Mouse (Mus musculus) layer of hippocampus, adult 11-12 months (tissue): ENCODE data around the gene Tsen2.

Source experiments
- DNase-seq: peaks from one replicate; pipeline ENCODE4 v3.0.0; 2022; ENCODE audit warnings: low spot score

Gene Tsen2

DNA sequence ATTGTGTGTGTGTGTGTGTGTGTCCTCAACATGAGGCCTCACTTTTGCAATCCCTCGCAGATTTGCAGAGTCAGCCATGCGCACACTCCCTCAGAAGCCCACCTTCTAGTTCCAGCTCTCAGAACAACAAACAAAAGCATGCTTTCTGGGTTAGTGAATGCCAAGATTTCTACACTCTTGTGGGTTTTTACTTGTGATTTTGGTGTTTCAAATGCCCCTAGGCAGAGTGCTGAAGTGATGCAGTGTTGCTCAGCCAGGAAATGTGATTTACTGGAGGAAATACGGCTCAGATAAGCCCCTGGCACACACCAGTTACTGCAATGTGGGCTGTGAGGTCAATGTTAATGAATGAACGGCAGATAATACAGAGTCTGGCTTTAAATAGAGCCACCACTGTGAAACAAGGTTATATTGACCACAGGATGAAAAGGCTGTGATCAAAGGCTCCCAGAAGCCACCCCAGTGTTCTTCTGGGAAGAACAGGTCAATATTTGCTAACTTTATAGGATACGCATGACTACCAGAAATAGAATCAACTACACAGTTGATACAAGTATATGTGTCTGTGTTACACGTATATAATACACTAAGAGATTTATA is 2.7 kb upstream of the Tsen2 start:
- no peak for DNase-seq

DNA sequence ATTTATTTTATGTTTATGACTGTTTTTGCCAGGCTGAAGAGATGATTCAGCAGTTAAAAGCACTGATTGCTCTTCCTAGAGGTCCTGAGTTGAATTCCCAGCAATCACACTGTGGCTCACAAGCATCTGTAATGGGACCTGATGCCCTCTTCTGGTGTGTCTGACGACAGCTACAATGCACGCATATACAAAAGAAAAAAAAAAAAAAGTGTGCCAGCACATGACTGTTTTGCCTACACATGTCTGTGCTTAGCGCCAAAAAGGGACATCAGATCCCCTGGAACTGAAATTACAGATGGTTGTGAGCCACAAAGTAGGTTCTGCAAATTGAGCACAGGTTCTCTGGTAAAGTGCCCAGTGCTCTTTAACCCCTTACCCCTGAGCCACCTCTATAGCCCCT is 2.1 kb upstream of the Tsen2 start:
- DNase-seq = no peak

DNA sequence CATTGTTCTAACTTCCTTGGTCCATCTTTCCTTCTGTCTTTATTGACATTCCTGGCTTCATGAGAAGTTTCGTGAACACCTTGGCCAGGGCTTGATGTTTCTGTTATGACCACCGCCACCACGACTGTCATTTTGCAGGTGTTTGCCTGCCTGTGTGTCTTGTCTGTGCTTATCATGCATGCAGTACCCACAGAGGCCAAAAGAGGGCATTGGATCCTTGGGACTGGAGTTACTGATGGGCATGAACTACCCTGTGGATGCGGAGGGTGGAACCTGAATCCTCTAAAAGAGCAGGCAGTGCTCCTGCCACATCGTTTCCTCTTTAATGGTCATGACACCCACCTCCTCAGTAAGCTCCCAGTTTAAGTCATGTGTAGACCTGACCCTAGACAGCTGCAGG is 1.8 kb downstream of the Tsen2 start:
- peak; percentile 57 for DNase-seq

DNA sequence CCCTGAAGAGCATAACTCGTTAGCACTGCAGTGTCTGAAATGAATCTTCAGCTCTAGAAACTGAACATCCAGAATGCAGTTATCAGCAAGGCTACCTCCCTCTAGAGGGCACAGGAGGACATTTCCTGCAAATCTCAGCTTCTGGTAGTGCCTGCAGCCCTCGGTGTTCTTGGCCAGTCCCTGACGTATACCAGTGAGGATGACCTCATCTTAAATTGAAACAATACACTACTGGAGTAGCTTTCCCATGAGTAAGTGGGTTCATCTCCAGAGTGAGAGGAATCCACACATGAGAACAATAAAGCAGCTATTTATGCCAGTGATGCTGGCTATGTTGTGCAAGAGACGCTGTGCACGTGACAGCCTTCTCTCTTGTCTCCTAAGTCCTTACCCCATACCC is 11.0 kb downstream of the Tsen2 start:
- DNase-seq = no peak

DNA sequence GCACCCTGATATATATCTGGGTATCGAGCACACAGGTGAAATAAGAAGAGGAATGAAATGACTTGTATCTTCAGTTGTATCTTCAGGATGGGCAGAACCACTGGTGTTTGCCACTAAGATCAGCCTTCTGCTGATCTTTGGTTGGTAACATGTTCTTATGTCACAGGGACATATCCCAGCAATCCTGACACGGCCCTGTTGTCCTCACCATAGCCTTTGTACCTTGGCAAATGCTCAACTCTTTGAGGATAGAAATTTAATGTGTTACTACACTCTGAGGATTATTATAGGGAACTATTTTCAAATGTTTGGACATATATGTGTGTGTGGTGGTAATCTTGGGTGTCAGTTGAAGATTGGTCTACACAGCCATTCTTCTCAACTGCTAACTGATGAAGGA is 13.7 kb downstream of the Tsen2 start:
- DNase-seq = no peak

DNA sequence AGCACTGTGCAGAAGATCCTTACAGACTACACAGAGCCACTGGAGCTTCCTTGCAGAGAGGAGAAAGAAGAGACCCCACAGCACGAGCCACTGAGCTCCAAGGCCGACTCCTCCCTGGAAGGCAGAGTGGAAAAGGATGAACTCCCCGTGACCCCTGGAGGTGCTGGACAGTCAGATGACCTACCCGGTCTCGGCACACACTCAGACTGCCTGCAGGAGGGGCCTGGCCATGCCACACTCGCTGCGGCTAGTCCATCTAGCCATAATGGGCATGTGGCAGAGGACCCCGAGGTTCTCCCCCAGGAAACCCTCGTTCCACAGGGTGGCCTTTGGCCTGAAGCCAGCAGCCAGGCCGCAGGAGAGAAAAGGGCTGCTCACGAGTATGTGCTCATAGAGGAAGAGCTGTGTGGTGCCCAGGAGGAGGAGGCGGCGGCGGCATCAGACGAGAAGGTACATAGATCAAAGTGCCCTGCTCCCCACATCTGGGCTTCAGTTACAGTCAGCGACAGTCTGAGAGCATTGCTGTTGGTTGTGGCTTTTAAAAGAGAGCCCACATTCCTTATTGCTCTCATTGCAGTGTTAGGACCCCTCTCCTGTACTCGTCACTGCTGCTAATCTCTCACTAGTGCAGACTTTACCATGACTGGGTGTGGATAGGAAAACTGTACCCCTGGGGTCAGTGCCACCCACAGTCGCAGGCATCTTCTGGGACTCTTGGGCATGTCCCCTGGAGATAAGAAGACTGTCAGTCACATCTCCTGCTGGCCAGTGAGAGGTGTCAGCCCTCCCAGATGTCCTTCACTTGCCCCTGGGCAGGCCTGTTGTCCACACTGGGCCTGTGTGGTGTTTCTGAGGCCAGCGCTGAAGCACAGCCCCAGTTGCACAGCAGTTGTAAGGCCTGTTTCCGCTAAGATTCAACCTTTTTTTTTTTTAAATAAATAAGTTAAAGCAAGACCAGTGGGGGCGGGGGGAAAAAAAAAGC is 15.5 kb downstream of the Tsen2 start:
- DNase-seq = no peak

DNA sequence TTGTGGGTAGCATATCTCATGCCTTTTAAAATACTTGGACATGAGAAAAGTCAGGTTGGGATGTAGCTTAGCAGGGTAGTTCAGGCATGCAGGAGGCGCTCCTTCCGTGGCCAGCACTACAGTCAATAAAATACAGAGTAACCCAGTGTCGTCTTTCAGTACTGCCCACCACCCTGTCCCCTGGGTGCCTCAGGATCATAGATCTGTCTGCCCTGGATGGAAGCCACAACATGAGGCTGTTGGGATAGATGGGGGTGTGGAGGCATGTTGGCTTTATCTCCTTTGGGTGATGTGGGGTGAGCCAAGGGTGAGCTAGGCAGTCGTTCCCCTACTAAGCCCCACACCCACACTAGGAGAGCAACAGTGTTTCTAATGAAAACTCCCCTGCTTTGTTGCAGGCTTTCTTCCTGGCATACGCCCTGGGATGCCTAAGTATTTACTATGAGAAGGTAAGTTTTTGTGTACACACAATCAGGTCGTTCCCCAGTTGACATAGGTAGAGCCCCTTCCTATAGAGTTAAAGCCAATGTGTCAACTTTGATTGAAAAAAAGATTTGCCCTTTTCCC is 21.1 kb downstream of the Tsen2 start:
- DNase-seq = no peak

DNA sequence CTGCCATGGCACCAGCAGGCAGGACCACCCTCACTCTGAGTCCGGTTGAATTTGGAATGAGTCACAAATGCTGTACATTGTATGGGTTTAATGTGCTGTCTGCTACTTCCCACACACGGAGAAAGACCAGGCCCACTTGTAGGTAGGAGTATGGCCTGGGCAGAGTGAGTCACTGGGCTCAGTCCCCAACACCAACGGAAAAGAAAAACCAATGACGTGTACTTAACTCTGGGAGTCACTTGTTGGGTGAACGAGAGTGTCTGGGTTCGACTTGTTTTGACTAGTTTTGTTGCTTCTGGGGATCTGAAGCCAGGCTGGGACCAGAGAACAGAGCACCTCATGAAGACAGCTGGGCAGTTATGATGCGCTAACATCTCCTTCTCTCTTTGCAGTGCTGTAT is 29.7 kb downstream of the Tsen2 start:
- no peak for DNase-seq

DNA sequence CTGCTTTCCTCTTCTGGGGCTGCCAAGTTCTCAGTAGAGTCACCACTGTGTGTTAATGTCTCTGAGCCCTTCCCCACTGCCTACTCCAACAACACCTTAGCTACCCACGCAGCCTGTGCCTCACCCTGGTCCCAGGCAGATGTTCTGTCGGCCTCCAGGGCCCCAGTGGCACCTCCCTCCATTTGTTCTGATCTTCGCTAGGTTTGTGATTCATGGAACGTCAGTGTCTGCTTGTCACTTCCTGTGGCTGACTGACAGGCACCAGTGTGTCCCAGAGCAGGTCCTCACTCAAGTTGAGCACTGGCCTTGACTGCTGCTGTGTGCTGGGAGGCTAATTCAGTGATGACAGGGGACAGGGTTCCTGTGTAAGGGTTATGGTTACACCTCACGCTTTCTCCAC is 32.9 kb downstream of the Tsen2 start:
- DNase-seq = no peak

DNA sequence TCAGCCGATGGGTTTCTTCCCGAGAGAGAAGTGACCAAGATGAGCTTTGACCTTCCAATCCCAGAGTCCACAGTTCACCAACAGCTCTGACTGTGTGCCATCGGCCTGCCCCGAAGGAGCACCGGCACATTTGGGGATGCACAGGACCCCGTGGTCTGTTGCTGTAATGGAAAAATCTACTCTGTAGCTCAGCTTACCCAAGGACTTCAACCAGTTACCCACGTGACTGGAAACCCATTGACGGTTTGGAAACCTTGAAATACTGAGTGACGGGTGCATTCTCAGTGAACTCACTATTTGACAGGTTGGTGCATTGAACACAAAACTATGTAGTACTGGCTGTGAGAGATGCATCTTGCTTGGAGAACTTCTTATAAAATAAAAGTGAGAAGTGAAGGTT is 33.5 kb downstream of the Tsen2 start:
- no peak for DNase-seq

DNA sequence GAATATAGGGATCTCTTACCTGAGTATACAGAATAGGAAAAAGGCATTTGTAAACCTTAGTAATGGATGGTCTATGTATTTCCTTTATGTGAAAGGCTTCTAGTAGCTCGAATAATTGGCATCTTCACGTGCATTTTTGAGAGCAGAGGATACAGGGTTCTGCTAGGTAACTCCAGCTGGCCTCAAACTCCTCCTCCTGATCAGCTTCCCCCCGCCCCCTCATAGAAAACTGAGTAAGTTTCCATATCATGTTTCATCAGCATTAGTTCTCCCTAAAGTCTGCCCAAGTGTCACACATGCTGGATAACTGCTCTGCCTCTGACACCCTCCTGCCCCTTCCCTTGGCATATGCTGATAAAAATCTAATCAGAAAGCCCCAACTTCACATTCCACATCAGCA is 36.3 kb downstream of the Tsen2 start:
- no peak for DNase-seq

DNA sequence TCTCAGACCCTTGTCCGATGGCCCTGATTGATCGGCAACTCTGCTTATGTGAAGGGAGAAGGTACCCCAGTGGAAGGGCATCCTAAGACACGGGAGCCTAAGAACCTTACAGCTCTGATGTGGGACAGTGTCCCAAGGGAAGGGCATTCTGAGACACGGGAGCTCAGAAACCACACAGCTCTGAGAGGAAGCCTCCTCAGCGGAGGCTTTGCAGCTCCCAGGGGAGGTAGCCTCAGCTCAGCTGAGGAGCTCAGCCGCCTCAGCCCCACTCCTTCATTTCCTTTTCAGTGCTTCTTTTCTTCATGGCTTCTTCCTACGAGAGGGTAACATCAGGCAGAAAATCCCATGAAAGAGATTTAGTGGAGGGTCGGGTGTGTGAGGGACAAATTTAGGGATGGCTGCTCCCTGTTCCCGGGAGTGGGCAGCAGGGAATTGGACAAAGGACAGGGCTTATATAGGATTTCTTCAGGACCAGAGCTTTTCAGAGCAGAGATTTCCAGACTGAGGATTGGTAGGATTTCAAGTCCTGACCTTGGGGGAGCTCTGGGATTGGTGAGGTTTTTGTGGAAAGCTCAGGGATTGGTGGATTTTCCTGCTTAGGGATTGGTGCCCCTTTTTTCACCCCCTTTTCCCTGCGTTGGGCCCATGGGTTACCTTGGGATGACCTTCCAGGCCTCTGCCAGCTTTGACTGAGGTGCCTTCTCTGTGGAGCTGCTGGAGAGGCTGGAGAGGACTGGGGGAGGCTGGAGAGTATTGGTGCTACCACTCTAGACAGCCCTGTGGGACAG is 38.1 kb downstream of the Tsen2 start:
- DNase-seq = no peak

DNA sequence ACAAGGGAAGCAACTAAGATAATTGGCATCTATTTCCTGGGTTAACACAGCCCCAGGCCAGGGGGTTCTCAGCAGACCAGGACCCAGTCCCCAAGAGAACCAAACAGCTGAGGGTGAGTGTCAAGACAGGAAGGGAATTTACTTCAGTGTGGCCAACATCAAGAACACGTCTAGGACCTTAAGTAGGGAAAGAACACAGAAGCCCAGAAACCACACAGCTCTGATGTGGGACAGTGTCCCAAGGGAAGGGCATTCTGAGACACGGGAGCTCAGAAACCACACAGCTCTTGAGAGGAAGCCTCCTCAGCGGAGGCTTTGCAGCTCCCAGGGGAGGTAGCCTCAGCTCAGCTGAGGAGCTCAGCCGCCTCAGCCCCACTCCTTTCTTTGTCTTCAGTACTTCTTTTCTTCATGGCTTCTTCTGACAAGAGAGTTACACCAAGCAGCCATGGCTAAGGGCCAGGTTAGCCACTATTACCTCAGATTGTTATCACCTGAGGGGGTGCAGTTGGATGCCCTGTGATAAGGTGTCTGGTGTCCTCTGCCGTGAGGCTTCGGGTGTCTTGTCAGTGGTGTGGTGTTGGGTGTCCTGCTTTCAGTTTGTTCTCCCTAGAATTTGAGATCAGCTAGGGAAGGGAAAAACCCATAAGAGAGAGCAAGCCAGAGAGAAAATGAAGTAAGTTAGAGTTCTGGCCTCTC is 39.1 kb downstream of the Tsen2 start:
- DNase-seq = no peak

DNA sequence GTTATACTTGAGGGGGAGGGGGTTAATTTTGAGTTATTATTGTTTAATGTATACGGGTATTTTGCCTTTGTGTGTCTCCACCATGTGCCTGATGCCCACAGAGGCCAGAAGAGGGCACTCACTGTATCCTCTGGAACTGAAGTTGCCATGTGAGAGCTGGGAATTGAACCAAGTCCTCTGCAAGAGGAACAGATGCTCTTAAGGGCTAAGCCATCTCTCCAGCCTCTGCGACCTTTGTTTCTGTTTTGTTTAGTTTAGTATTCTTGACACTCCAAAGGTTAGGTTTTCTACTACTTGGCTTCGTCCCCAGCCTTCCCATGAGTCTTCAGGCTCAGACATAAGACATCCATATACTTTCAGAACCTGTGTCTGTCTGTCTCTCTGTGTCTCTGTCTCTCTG is 39.7 kb downstream of the Tsen2 start:
- DNase-seq = no peak

DNA sequence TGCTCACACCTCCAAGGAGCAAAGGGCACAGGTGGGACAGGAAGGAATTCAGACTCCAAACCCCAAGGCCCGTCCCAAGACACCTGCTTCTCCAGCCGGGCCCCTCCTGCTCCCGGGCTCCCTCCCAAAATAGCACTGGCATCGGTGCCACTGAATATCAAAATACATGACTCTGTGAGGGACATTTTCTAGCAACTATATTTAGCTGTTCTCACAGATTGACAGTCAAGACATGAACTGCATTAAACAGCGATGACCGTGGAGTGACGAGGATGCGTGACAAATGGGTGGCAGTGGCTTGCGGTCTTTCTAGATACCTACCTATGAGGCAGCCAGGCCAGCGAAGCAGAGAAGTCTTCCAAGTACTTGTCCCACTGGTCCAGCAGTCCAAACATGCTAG is 41.9 kb downstream of the Tsen2 start:
- no peak for DNase-seq

DNA sequence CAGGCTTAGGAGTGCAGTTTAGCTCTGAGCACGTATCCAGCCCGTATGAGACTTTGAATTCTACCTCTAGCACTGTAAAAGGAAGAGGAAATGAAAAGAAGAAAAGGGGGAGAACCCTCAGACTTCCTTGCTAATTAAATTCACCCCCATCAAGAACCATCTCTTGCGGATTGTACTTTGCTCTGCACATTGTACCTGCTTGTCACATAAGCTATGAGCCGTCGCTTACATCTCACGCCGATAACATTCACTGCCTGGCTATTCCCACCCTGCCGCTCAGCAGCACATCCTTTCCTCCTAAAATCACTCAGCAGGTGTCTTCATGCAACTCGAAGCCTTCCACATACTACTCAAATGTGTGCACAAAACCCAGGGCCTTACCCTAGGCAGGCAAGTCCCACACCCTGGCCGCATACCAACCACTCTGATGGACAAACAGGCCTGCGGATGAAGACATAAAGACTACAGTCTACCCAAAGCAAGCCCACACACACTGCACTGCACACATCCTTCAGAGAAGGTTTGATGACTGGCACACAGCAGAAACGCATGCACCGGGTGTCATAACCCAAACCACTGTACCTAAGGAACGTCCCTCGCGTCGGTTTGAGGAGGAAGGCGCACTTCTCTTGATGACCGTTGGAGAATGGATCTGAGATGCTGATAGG is 47.4 kb downstream of the Tsen2 start:
- DNase-seq = no peak

DNA sequence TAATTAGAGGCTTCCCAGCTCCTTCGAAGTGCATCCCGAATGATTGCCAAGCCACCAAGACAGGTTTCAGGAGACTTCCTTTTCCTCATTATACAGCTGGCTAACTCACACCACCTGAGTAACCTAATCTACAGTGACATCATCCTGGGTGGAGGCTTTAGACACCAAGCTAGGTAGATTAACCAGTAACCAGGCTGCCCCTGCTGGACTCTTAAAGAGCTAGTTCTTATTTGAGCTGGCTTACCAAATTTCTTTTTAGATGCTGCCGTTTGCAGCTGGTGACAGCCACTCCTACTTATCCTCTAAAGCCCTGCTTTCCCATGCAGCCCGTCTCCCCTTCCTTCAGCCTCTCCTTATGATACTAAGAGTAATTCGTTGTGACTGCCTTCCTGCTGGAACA is 48.0 kb downstream of the Tsen2 start, which contains the start of gene Mkrn2os:
Mkrn2os (minus strand) TSS at position 119 of the 400 bp plus-strand sequence.
- DNase-seq = no peak

DNA sequence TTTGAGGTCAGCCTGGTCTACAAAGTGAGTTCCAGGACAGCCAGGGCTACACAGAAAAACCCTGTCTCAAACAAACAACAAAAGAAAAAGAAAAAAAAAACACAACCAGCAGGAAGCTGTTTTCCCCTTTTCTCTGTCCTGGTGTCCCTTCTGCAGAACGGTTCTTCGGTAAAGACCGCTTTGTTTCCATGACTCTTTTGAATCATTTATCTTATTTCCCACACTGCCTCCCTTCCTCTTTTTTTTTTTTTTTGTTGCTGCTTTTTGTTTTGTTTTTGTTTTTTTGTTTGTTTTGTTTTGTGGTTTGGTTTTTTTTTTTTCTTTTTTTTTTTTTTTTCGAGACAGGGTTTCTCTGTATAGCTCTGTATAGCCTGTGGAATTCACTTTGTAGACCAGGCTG is 48.8 kb downstream of the Tsen2 start:
- no peak for DNase-seq

DNA sequence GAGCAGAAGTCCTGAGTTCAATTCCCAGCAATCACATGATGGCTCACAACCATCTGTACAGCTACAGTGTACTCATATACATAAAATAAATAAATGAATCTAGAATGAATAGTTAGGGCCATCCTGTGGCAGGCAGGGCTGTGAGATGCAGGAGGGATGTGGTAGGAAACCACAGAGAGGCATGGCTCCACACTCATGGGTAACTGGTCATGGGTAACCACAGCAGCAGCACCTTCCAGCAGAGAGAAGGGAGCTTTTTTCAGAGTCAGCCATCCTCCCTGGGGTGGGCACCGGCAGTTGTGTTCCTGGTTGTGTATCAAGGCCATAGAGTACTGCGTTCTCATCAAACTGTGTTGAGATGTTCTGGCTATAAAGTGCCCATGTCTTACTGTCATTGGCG is 50.0 kb downstream of the Tsen2 start:
- DNase-seq = no peak

DNA sequence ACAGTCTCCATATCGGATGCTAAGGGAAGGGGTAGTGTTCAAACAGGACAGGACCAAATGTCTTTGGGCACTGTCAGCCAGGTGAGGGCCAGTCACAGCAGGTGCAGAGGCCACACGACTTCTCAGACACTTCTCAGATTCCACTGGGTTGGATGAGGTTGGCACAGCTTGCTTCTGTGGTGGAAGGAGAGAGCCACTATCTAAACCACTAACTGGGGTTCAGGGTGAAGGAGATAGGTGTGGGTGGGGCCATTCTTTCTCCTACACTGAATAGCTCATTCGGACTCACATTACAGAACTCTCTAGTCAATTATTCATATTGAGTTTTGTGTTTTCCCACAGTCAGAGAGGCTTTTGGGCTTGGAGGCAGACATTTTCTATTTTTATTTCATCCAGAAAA is 51.2 kb downstream of the Tsen2 start:
- no peak for DNase-seq

DNA sequence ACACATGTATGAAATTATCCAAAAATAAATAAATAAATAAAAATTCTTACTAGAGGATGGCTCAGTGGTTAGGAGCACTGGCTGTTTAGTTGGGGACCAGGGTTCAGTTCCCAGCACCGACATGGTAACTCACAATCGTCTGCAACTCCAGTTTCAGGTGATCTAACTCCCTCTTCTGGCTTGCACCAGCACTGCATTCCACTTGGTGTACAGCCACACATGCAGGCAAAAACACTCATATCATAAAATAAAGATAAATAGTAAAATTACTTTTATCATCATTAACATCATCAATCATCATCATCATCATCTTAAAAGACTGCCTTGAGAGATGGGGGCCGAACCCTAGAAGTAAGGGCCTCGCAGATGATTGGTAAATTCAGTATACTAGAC is 56.9 kb downstream of the Tsen2 start:
- DNase-seq = no peak
